Mouse (Mus musculus) hindbrain, postnatal 0 days (tissue): ENCODE data around the gene Igf2r. TPM values are rescaled to one million over a fixed set of nuclear protein-coding genes. Genes with fewer than 3 reads are reported as not detected.

ENCODE experiments used
- ATAC-seq: fragments of 200-750 bp; cut with Nextera tagmentation; 2 replicates; pipeline ENCODE4 v1.8.0; 2017; ENCODE audit warnings: mild to moderate bottlenecking, moderate TSS enrichment, moderate library complexity
- DNase-seq: peaks from one replicate; pipeline ENCODE4 v3.0.0-alpha.2; 2015; ENCODE audit warnings: low spot score
- H3K27ac ChIP-seq: fragments of 300-500 bp; sonication (generic); 2 replicates; pipeline ENCODE4 v1.5.1; 2014; ENCODE audit warnings: mild to moderate bottlenecking
- H3K27me3 ChIP-seq: fragments of 300-500 bp; sonication (generic); 2 replicates; pipeline ENCODE4 v1.6.1; 2014; ENCODE audit warnings: low read length, mixed read lengths; ENCODE audit not compliant: insufficient read depth
- H3K36me3 ChIP-seq: fragments of 300-500 bp; sonication (generic); 2 replicates; pipeline ENCODE4 v1.6.1; 2014; ENCODE audit warnings: low read length, mixed read lengths; ENCODE audit not compliant: insufficient read depth
- H3K4me1 ChIP-seq: fragments of 300-500 bp; sonication (generic); 2 replicates; pipeline ENCODE4 v1.6.1; 2014; ENCODE audit warnings: antibody characterized with exemption, low read length, mixed read lengths; ENCODE audit not compliant: insufficient read depth
- H3K4me2 ChIP-seq: fragments of 300-500 bp; sonication (generic); 2 replicates; pipeline ENCODE4 v1.6.1; 2014; ENCODE audit warnings: low read depth, mild to moderate bottlenecking, low read length, moderate library complexity, mixed read lengths
- H3K4me3 ChIP-seq: fragments of 300-500 bp; sonication (generic); 2 replicates; pipeline ENCODE4 v1.5.1; 2014; ENCODE audit warnings: low read length
- H3K9ac ChIP-seq: fragments of 300-500 bp; sonication (generic); replicated peaks from 2 replicates; pipeline ENCODE4 v1.6.1; 2014; ENCODE audit warnings: mild to moderate bottlenecking, low read length, moderate library complexity, mixed read lengths
- H3K9me3 ChIP-seq: fragments of 300-500 bp; sonication (generic); 2 replicates; pipeline ENCODE4 v1.6.1; 2016; ENCODE audit warnings: low read length, mixed read lengths
- CTCF ChIP-seq: IDR thresholded peaks from 2 replicates; pipeline ENCODE4 v1.5.1; 2016; ENCODE audit warnings: antibody characterized with exemption, control low read depth, low read depth
- WGBS: fragments of 180-500 bp; shearing (Covaris S2); extraction: QIAGEN DNeasy Blood & Tissue Kit; methylation state at CpG from one replicate; pipeline ENCODE4 v1.1.7; 2014; 5-methylcytosine and 5-hydroxymethylcytosine counted together
- polyA plus RNA-seq: library from polyadenylated mRNA; unstranded; fragments of >200 nt; fragmentation: Nextera tagmentation; extraction: Ambion mirVana; gene quantifications from 2 replicates; pipeline ENCODE4 v1.2.1, GENCODE M21; 2015
- total RNA-seq: library from RNA; depleted of rRNA; stranded (reverse); fragments of >200 nt; gene quantifications from 2 replicates; pipeline ENCODE4 v1.2.3, GENCODE M21; 2014

Igf2r gene
- total and polyA plus RNA-seq, 2 experiments from 2014 or later, result 4.7 to 30.7 TPM

DNA sequence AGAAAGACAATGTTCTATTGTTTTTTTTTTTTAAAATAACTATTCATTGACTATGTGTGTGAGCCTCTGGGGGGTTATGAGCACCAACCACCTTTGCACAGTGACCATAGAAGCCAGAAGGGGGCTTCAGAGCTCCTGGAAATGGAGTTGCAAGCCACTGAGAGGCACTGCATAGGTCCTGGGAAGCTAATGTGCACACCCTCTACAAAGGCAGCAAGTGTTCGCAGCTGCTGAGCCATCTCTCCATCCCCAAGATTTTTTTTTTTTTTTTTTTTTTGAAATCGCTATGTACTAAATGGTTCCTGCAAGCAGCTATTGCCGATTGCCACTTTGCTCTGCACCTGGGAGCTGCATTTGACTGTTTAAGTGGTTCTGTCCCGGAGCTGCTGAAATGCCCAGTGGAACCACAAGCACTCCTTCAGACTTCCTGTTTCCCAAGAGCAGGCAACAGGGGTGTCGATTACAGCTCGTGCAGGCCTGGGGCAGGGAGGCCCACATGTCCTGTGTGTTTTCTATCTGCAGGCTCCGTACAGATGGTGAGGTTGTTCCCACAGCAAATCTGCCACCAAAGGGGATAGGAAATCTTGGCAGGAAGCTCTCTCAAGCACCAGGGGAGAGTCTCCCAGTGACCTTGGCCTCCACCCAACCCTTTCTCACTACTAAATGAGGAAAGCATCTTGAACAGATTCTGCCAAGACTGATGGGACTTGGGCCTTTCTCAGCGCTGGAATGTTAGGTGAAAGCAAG is 24.4 kb upstream of the Igf2r start:
- DNase-seq (peak; percentile 62), ATAC-seq (no peak)
- Histone ChIP-seq H3K9ac (no peak overlapping the region), H3K4me3 (no peak overlapping the region), H3K27me3 (no peaks in the 10 kb centered on the region), H3K27ac (no peak overlapping the region; the same call in 1 of the 2 replicates), H3K4me1 (peaks cover 10% of the 10 kb centered on the region), H3K36me3 (no peaks in the 10 kb centered on the region), H3K9me3 (no peaks in the 10 kb centered on the region), H3K4me2 (no peak overlapping the region)
- no peak for TF ChIP-seq CTCF
- WGBS, result 45% methylated on average over 8 of the region's 8 CpGs

DNA sequence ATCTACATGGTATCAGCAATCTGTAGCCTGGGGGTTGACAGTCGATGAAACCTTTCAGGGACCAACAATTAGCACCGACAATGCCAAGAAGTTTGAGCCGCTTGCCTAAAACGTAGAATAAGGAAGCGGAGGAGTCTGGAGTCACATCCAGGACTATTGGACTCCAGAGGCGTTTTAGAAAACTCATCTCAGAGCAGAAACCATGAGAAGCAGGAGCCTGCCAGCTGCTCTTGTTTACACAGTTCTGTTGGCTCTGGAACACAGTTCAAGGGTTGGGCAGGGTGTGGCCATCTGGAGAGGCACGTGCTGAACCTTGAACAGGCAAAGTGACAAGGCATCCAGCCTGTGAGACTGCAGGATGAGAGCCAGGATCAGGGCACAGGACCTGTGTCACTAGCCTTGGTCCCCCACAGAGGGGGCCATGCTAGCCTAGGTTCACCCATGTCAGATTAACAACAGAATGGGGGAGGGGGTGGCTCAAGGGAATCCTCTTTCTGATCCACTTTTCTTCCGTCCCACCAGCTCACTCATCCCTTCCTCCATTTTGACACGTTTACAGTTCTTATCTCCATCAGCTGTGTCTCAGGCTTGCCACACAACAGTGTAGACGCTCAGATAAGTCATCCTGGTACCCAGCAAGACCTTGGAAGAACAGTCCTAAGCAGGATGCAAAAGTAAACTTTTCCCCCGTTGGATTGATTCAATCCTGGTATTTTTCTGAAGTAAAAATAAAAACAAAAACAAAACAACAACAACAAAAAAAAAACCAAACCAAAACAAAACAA is 23.1 kb upstream of the Igf2r start:
- no peak for ATAC-seq
- Histone ChIP-seq H3K9ac (no peak overlapping the region), H3K9me3 (no peaks in the 10 kb centered on the region), H3K36me3 (no peaks in the 10 kb centered on the region), H3K4me1 (peaks cover 10% of the 10 kb centered on the region), H3K27ac (no peak overlapping the region; the same call in 1 of the 2 replicates), H3K4me2 (no peak overlapping the region), H3K4me3 (no peak overlapping the region), H3K27me3 (no peaks in the 10 kb centered on the region)
- TF ChIP-seq CTCF, result no peak
- DNase-seq, result peak; percentile 18
- 54% methylated on average over 11 of the region's 11 CpGs for WGBS

DNA sequence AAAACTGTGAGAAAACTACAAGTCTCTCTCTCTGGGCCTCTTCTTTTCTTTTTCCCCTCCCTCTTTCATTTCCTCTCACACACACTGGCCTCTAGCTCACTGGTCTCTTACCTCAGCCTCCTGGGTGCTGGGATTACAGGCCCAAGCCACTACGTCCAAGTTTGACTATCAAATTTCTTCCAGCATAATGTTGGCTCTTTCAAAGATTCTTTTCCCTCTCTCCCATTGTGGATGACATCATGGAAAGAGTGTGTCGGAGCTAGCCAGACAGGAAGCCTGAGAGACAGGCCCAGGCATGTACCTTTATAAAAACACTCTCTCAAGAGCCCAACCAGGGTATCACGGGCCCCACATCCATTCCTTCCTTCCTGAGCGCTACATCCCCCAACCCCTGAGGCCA is 22.0 kb upstream of the Igf2r start:
- no peak for ATAC-seq
- 59% methylated on average over 4 of the region's 4 CpGs for WGBS
- Histone ChIP-seq H3K9me3 (no peaks in the 10 kb centered on the region), H3K4me2 (no peak overlapping the region), H3K27me3 (no peaks in the 10 kb centered on the region), H3K4me1 (peaks cover 10% of the 10 kb centered on the region), H3K36me3 (no peaks in the 10 kb centered on the region), H3K4me3 (no peak overlapping the region), H3K9ac (no peak overlapping the region), H3K27ac (peak overlapping the region; percentile 64; the same call in 1 of the 2 replicates)
- no peak for DNase-seq
- TF ChIP-seq CTCF, result no peak

DNA sequence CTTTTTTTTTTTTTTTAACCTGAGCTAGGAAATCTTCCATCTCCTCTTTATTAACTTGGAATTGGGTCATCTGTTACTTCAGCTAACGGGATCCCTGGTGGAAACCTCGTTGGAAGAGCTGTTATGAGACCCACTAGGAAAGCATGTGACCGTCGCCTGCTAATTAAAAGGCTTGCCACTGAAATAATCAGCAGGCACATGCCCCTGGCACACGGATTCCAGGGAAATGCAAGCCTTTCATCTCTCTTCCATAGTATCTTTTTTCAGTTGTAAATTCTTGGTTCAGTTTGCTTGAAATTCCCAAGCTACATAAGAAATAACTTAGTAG is 21.6 kb upstream of the Igf2r start:
- DNase-seq (peak; percentile 68), ATAC-seq (peak; percentile 67)

DNA sequence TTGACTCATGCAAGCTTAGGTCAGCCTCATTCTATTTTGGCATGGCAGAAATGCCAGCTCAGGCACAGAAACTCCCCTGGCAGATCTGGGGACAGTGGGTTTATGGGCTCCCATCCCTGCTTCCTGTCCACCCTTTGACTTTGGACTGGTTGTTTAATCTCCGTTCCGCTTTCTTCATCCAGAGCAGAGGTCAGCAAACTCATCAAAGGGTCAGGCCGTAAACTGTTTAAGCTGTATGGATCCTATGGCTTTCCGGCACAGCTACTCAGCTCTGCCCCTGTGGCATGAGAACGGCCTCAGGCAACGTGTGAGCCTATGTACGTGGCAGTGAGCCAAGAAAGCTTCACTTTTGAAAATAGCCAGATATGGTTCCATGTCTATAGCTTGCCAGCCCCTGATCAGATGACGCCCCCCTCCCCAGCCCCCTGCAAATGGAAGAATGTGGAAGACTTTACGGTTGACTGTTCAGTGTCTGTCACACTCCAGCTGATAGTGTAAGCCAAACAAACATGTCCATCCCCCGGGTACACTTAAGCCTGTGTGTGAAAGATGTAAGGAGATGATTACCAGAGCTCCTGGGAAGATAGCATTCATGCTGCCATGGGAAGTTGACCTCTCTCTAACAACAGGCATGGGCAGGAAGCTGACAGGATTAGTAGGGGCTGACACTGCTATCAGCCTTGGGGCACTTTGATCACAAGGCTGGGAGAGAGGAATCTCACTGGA is 21.1 kb upstream of the Igf2r start:
- Histone ChIP-seq H3K4me1 (peaks cover 10% of the 10 kb centered on the region), H3K27ac (peak overlapping the region; percentile 64; the same call in 1 of the 2 replicates), H3K9ac (no peak overlapping the region), H3K4me3 (no peak overlapping the region), H3K9me3 (no peaks in the 10 kb centered on the region), H3K36me3 (no peaks in the 10 kb centered on the region), H3K4me2 (no peak overlapping the region), H3K27me3 (no peaks in the 10 kb centered on the region)
- peak; percentile 74 for ATAC-seq
- no peak for TF ChIP-seq CTCF
- DNase-seq, result peak; percentile 72
- WGBS, result 21% methylated on average over 10 of the region's 10 CpGs

More for the DNA sequence above, 21.6 kb upstream of the Igf2r start:
- H3K4me3 ChIP-seq, result no peak overlapping the region
- peak overlapping the region; percentile 64; the same call in 1 of the 2 replicates for H3K27ac ChIP-seq
- H3K9ac ChIP-seq, result no peak overlapping the region
- H3K27me3 ChIP-seq, result no peaks in the 10 kb centered on the region
- H3K36me3 ChIP-seq, result no peaks in the 10 kb centered on the region
- 14% methylated on average over 5 of the region's 5 CpGs for WGBS
- H3K4me2 ChIP-seq, result no peak overlapping the region
- peaks cover 10% of the 10 kb centered on the region for H3K4me1 ChIP-seq
- TF ChIP-seq CTCF, result no peak
- no peaks in the 10 kb centered on the region for H3K9me3 ChIP-seq

DNA sequence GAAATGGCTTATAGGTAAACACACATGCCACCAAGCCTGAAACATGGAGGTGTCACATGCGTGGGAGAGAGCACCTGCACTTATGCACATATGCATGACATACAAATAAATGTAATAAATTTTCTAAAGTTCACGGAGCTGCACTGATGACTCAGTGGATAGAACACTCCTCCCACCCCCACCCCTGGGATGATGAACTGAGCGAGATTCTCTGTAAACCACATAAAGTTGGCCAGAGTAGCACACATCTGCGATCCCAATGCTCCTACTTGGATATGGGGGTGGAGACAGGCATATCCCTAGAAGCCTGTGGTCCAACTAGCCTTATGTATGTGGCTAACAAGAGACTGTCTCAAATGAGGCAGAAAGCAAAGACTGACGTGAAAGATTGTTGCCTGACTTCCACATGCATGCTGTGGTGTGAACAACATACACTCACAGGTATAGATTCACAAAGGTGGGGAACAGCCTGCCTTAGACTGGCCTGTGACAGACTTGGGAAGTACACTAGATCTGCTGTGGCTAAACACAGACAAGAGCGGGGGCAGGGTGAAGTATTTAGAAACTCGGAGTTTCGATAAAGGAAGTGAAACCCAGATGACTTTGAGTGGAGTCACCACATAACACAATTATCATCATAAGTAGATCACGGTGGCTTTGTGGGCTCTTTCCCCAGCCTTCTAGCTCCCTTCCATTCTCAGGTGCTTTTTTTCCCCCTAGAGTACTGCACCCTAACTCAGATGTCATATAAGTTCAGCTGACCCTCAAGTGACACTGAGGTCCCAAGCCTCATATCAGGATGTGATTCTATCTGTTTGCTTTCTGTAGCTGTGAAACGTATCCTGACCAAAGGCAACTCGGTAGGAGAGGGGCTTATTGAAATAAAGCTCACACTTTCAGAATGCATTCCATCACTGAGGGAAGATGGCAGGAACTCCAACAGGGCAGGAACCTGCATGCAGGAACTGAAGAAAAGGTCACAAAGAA is 13.7 kb upstream of the Igf2r start:
- Histone ChIP-seq H3K4me3 (no peak overlapping the region), H3K4me2 (no peak overlapping the region), H3K4me1 (no peaks in the 10 kb centered on the region), H3K9ac (no peak overlapping the region), H3K27ac (no peak overlapping the region), H3K27me3 (no peaks in the 10 kb centered on the region), H3K9me3 (no peaks in the 10 kb centered on the region), H3K36me3 (no peaks in the 10 kb centered on the region)
- TF ChIP-seq CTCF, result no peak
- ATAC-seq (no peak), DNase-seq (no peak)
- WGBS, result 73% methylated on average over 11 of the region's 11 CpGs
